Mouse (Mus musculus) lung, embryonic 16.5 days (tissue): Measurements from ENCODE around the gene Mrps36. TPM values are rescaled to one million over a fixed set of nuclear protein-coding genes. Genes with fewer than 3 reads are reported as not detected.

Source experiments
- ATAC-seq: fragments of 200-750 bp; cut with Nextera tagmentation; 2 replicates; pipeline ENCODE4 v1.8.0; 2017; ENCODE audit warnings: low read depth, mild to moderate bottlenecking, moderate library complexity
- H3K27ac ChIP-seq: fragments of 300-500 bp; sonication (generic); 2 replicates; pipeline ENCODE4 v1.5.1; 2014; ENCODE audit warnings: mild to moderate bottlenecking, control low read depth, low read length
- H3K27me3 ChIP-seq: fragments of 300-500 bp; sonication (generic); 2 replicates; pipeline ENCODE4 v1.6.1; 2014; ENCODE audit warnings: low read depth, low read length, mixed read lengths; ENCODE audit not compliant: control insufficient read depth, insufficient read depth
- H3K36me3 ChIP-seq: fragments of 300-500 bp; sonication (generic); 2 replicates; pipeline ENCODE4 v1.6.1; 2014; ENCODE audit warnings: low read length; ENCODE audit not compliant: control insufficient read depth, insufficient read depth
- H3K4me1 ChIP-seq: fragments of 300-500 bp; sonication (generic); replicated peaks from 2 replicates; pipeline ENCODE4 v1.6.1; 2014; ENCODE audit warnings: low read length, mixed read lengths; ENCODE audit not compliant: control insufficient read depth, insufficient read depth
- H3K4me2 ChIP-seq: fragments of 300-500 bp; sonication (generic); 2 replicates; pipeline ENCODE4 v1.6.1; 2014; ENCODE audit warnings: low read depth, low read length, control low read depth
- H3K4me3 ChIP-seq: fragments of 300-500 bp; sonication (generic); 2 replicates; pipeline ENCODE4 v1.5.1; 2014; ENCODE audit warnings: mild to moderate bottlenecking, low read length, control low read depth
- H3K9ac ChIP-seq: fragments of 300-500 bp; sonication (generic); 2 replicates; pipeline ENCODE4 v1.6.1; 2014; ENCODE audit warnings: low read length, control low read depth
- H3K9me3 ChIP-seq: fragments of 300-500 bp; sonication (generic); 2 replicates; pipeline ENCODE4 v1.6.1; 2016; ENCODE audit warnings: low read length; ENCODE audit not compliant: control insufficient read depth
- WGBS: fragments of 180-500 bp; shearing (Covaris S2); extraction: QIAGEN DNeasy Blood & Tissue Kit; methylation state at CpG from one replicate; pipeline ENCODE4 v1.1.7; 2014; 5-methylcytosine and 5-hydroxymethylcytosine counted together
- polyA plus RNA-seq: library from polyadenylated mRNA; unstranded; fragments of >200 nt; fragmentation: Nextera tagmentation; extraction: Ambion mirVana; gene quantifications from 2 replicates; pipeline ENCODE4 v1.2.1, GENCODE M21; 2015

Gene Mrps36
- polyA plus RNA-seq, 1 experiment from 2014 or later = 163 TPM

GRCm38 (mm10) chr13:100725194-100725593 lies 19.3 kb downstream of the Mrps36 start:
- Histone ChIP-seq H3K36me3 (peaks cover 20% of the 10 kb centered on the region), H3K4me1 (peaks cover 10% of the 10 kb centered on the region), H3K27ac (no peak overlapping the region), H3K27me3 (no peaks in the 10 kb centered on the region), H3K9ac (no peak overlapping the region), H3K4me3 (no peak overlapping the region), H3K9me3 (no peaks in the 10 kb centered on the region), H3K4me2 (no peak overlapping the region)
- 86% methylated on average over 10 of the region's 10 CpGs for WGBS
- no peak for ATAC-seq

DNA sequence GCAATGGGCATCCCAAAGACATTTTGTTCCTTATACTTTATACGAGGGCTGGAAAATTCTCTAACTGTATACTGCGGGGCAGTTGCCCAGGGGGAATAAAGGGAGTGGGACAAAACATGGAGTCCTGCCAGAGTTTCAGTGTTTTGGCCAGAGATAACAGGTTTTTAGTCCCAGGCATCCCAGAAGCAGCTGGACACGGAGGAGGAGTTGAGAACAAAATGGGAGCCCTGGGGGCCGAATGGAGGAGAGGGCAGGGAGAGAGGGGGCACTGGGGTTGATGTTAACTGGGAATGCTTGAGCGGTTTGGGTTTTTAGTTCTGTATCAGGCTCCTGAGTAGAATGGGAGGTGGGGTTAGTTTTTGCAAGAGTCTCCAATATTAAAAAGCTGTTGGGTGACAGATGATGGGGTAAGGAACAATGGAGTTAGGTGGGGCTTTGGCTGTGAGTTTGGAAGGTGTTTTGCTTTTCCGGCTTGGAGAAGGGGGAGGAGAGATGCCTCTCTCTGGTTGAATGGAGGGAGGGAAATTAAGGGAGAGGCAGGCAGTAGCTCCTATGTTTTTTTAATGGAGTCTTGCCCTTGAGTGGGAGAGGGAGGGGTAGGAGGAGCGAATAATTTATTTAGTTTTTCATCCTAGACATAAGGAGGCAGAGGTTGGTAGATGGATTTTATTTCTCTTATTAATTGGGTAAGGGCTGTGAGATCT lies 20.3 kb downstream of the Mrps36 start:
- Histone ChIP-seq H3K36me3 (peaks cover 27% of the 10 kb centered on the region), H3K4me3 (no peak overlapping the region)
- 66% methylated on average over 7 of the region's 7 CpGs for WGBS

GRCm38 (mm10) chr13:100721656-100722055 lies 22.8 kb downstream of the Mrps36 start:
- Histone ChIP-seq H3K27me3 (no peaks in the 10 kb centered on the region), H3K36me3 (peaks cover 28% of the 10 kb centered on the region), H3K4me2 (no peak overlapping the region), H3K4me1 (no peaks in the 10 kb centered on the region), H3K9ac (no peak overlapping the region), H3K9me3 (no peaks in the 10 kb centered on the region), H3K27ac (no peak overlapping the region), H3K4me3 (no peak overlapping the region)
- ATAC-seq = no peak
- WGBS = 89% methylated on average over 5 of the region's 5 CpGs

More for the DNA sequence above, 20.3 kb downstream of the Mrps36 start:
- no peaks in the 10 kb centered on the region for H3K9me3 ChIP-seq
- H3K27ac ChIP-seq = no peak overlapping the region
- no peak overlapping the region for H3K4me2 ChIP-seq
- H3K9ac ChIP-seq = no peak overlapping the region
- peaks cover 6% of the 10 kb centered on the region for H3K4me1 ChIP-seq
- ATAC-seq = no peak
- no peaks in the 10 kb centered on the region for H3K27me3 ChIP-seq

- H3K4me2 ChIP-seq = no peak overlapping the region
- WGBS = 91% methylated on average over 6 of the region's 6 CpGs
- H3K27me3 ChIP-seq = no peaks in the 10 kb centered on the region
- H3K4me3 ChIP-seq = no peak overlapping the region
- no peak overlapping the region for H3K9ac ChIP-seq
- H3K36me3 ChIP-seq = peaks cover 52% of the 10 kb centered on the region
- no peaks in the 10 kb centered on the region for H3K9me3 ChIP-seq
- ATAC-seq = no peak
- no peak overlapping the region for H3K27ac ChIP-seq
- H3K4me1 ChIP-seq = no peaks in the 10 kb centered on the region
Observed at GRCm38 (mm10) chr13:100715467-100715866, 29.0 kb downstream of the Mrps36 start.

GRCm38 (mm10) chr13:100706206-100706605 lies 38.3 kb downstream of the Mrps36 start:
- WGBS = 93% methylated on average over 7 of the region's 7 CpGs
- Histone ChIP-seq H3K4me3 (no peak overlapping the region), H3K36me3 (peaks cover 69% of the 10 kb centered on the region), H3K9ac (no peak overlapping the region), H3K4me2 (no peak overlapping the region), H3K9me3 (no peaks in the 10 kb centered on the region), H3K4me1 (no peaks in the 10 kb centered on the region), H3K27me3 (no peaks in the 10 kb centered on the region), H3K27ac (no peak overlapping the region)
- ATAC-seq = no peak

- Histone ChIP-seq H3K36me3 (peaks cover 64% of the 10 kb centered on the region), H3K9me3 (no peaks in the 10 kb centered on the region), H3K9ac (no peak overlapping the region), H3K4me3 (no peak overlapping the region), H3K4me2 (no peak overlapping the region), H3K4me1 (no peaks in the 10 kb centered on the region), H3K27me3 (no peaks in the 10 kb centered on the region), H3K27ac (no peak overlapping the region)
- ATAC-seq = no peak
- WGBS = 95% methylated on average over 2 of the region's 2 CpGs
Observed at GRCm38 (mm10) chr13:100703468-100703867, 41.0 kb downstream of the Mrps36 start.

GRCm38 (mm10) chr13:100698866-100699265 lies 45.6 kb downstream of the Mrps36 start:
- Histone ChIP-seq H3K4me3 (no peak overlapping the region), H3K27ac (no peak overlapping the region), H3K27me3 (no peaks in the 10 kb centered on the region), H3K36me3 (peaks cover 51% of the 10 kb centered on the region), H3K9ac (no peak overlapping the region), H3K9me3 (no peaks in the 10 kb centered on the region), H3K4me2 (no peak overlapping the region), H3K4me1 (no peaks in the 10 kb centered on the region)
- no peak for ATAC-seq
- WGBS = 89% methylated on average over 10 of the region's 10 CpGs

GRCm38 (mm10) chr13:100697541-100697940 lies 46.9 kb downstream of the Mrps36 start:
- H3K27me3 ChIP-seq = no peaks in the 10 kb centered on the region
- no peaks in the 10 kb centered on the region for H3K4me1 ChIP-seq
- no peak overlapping the region for H3K4me3 ChIP-seq
- peaks cover 39% of the 10 kb centered on the region for H3K36me3 ChIP-seq
- WGBS = 84% methylated on average over 3 of the region's 3 CpGs
- H3K27ac ChIP-seq = no peak overlapping the region
- H3K9ac ChIP-seq = no peak overlapping the region
- ATAC-seq = no peak
- H3K9me3 ChIP-seq = no peaks in the 10 kb centered on the region
- no peak overlapping the region for H3K4me2 ChIP-seq

DNA sequence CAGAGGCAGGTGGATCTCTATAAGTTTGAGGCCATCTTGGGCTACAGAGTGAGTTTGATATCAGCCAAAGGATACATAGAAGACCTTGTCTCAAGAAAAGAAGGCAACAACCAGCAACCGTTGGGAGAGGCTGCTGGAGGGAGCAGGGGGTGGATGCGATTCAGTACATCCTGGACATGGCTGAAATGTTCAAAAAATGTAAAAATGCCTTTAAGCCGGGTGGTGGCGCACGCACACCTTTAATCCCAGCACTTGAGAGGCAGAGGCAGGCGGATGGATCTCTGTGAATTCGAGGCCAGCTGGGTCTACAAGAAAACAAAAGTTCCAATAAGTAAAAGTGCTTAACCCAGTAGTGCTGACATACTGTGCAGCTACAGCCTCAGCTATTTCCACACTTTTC lies 56.9 kb downstream of the Mrps36 start:
- Histone ChIP-seq H3K4me2 (no peak overlapping the region), H3K4me1 (no peaks in the 10 kb centered on the region), H3K9ac (no peak overlapping the region), H3K9me3 (no peaks in the 10 kb centered on the region), H3K36me3 (no peaks in the 10 kb centered on the region), H3K4me3 (no peak overlapping the region), H3K27me3 (no peaks in the 10 kb centered on the region), H3K27ac (no peak overlapping the region)
- no peak for ATAC-seq
- 67% methylated on average over 7 of the region's 7 CpGs for WGBS
